Mouse (Mus musculus) yolk sac, embryonic 10.5 days (tissue): ENCODE data around the gene Nmnat2.

Experiments
- DNase-seq: peaks from one replicate; pipeline ENCODE4 v3.0.0-alpha.2; 2017; ENCODE audit warnings: low spot score

Gene Nmnat2

GRCm38 (mm10) chr1:153094226-153095076, 139.7 kb downstream of the Nmnat2 start:
- DNase-seq, result no peak

GRCm38 (mm10) chr1:153095328-153095727, 140.5 kb downstream of the Nmnat2 start:
- DNase-seq, result no peak

- DNase-seq, result no peak
Observed at GRCm38 (mm10) chr1:153095826-153096727, 141.3 kb downstream of the Nmnat2 start.

GRCm38 (mm10) chr1:153097017-153097675, 142.4 kb downstream of the Nmnat2 start:
- DNase-seq, result no peak

- DNase-seq, result no peak
Observed at GRCm38 (mm10) chr1:153098586-153098985, 143.8 kb downstream of the Nmnat2 start.

GRCm38 (mm10) chr1:153100912-153101311, 146.1 kb downstream of the Nmnat2 start:
- DNase-seq, result peak; percentile 59

GRCm38 (mm10) chr1:153101327-153101880, 146.6 kb downstream of the Nmnat2 start:
- DNase-seq, result peak; percentile 49

GRCm38 (mm10) chr1:153102296-153103185, 147.7 kb downstream of the Nmnat2 start:
- DNase-seq, result no peak

- DNase-seq, result no peak
Observed at GRCm38 (mm10) chr1:153103186-153103554, 148.4 kb downstream of the Nmnat2 start.

- DNase-seq, result no peak
Observed at GRCm38 (mm10) chr1:153104804-153105203, 150.0 kb downstream of the Nmnat2 start.

GRCm38 (mm10) chr1:153107866-153108265, 153.1 kb downstream of the Nmnat2 start:
- no peak for DNase-seq

GRCm38 (mm10) chr1:153109346-153109745, 154.6 kb downstream of the Nmnat2 start:
- DNase-seq, result no peak

- no peak for DNase-seq
Observed at GRCm38 (mm10) chr1:153109836-153110235, 155.0 kb downstream of the Nmnat2 start.

- DNase-seq, result no peak
Observed at GRCm38 (mm10) chr1:153111596-153111995, 156.8 kb downstream of the Nmnat2 start.

GRCm38 (mm10) chr1:153115315-153115714, 160.5 kb downstream of the Nmnat2 start:
- no peak for DNase-seq

GRCm38 (mm10) chr1:153120544-153120943, 165.8 kb downstream of the Nmnat2 start:
- DNase-seq, result no peak

- no peak for DNase-seq
Observed at GRCm38 (mm10) chr1:153121320-153121719, 166.5 kb downstream of the Nmnat2 start.

- no peak for DNase-seq
Observed at GRCm38 (mm10) chr1:153122764-153123163, 168.0 kb downstream of the Nmnat2 start.

GRCm38 (mm10) chr1:153124502-153124901, 169.7 kb downstream of the Nmnat2 start:
- no peak for DNase-seq

GRCm38 (mm10) chr1:153125287-153126275, 170.8 kb downstream of the Nmnat2 start:
- no peak for DNase-seq
